Mouse (Mus musculus) right cerebral cortex, postnatal 4 days (tissue): ENCODE data around the gene Pou5f1.
A peak's percentile ranks its signal among the peaks of the same experiment; 100 is the strongest.

Source experiments
- DNase-seq: peaks from one replicate; pipeline ENCODE4 v3.0.0-alpha.2; 2022

The Pou5f1 gene

DNA sequence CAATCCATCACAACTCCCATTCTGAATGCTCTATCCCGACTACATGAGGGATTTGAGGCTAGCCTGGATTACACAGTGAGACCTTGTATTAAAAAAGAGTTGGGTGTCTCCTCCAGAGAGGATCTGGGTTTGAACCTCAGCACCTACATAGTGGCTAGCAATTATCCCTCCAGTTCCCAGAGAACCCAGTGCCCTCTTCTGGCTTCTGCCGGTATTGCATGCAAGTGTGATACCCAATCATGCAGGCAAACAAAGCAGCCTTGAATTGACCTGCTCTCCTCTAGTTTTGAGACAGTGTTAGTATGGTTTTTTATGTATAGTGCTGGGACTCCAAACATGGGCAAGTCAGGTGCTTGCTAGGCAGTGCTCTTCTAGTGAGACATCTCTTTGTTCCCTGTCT, 8.1 kb downstream of the Pou5f1 start:
- DNase-seq, result peak; percentile 76

DNA sequence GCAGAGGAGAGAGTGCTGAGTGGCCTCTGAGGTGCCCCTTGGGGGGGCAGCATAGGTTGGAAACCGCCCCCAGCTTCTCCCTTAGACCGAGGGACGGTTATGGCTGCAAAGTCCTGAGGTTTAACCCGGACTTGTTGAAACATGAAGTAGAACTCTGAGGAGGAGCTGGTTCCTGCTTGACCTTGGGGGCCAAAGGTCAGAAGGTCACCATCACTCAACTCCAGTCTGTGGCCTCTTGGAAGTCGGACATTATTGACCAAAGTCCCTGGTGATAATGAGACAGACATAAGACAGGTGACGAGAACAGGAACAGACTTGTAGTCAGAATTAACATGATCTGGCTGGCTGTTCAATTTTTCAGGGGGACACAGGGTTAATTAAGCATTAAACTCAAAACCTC, 8.9 kb downstream of the Pou5f1 start:
- no peak for DNase-seq

DNA sequence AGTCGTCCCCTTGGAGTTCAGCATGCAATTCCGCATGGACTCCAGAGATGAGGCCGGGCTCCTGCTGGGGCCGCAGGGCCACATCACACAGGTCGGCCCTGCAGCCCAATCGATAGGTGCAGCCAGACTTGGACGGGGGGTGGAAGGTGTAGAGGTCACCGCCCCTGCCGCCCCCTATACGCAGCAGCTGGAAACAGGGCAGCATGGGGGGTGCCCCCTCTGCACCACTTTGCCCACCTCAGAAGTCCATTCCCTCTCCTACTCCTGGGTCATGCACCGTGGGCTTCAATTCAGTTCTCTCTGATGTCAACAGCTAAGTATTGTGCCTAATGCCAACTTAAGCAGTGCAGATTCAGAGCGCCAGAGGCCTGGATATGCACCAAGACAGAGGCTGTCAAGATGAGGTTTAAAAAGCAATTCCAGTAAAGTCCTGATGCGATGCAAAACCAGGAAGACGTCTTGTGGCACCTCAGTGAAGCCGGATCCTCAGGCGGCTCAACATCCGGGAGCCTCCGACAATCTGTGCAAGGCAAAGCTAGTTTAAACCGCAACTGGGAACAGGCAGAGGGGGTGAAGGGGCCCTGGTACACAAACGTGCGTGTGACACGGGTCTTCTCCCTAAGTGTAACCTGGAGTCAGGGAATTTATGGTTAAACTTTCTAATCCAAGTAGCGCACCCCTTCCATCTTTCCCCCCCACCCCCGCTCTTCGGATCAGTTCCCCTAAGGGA, 10.3 kb downstream of the Pou5f1 start:
- DNase-seq, result no peak

DNA sequence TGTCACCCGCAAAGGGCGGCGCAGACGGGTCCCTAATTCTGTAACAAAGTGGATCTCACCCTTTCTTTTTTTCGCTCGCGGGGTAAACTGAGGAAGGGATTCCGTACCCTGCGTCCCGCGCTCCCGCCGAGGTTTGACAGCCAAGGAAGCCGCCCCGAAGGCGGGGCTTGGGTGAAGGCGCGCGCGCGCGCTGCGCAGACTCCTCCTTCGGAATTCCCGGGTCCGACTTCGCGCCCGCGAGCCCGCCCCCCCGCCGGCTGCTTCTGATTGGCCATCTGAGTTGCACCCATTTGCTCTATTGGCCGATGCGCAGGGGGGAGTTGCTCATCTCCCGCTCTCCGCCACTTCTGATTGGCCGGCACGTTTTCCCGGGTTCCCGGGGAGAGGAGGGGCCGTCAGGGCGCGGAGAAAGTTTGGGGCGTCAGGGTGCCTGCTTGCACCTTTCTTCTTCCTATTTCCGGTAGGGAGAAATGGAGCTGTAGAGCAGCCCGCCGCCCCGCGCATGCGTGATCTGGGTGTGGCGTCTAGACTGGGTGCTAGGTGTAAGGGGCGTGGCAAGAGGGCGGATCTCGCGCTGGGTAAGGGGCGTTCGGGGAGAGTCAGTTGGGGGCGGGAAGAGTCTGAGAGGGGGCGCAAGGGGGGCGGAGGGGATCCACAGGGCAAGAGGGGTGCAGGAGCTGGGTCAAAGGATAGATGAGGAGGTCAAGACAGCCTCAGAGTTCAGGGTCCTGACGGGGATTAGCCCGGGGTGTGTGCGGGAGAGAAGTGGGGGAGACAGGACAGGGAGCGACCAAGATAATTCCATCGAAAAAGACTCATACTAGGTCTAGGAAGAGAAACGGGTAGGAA, 11.1 kb downstream of the Pou5f1 start, which contains the start of the genes Tcf19 and Cchcr1:
Tcf19 (minus strand) TSS at position 173 of the 849 bp plus-strand sequence.
Cchcr1 (plus strand) TSS at position 449 of the 849 bp plus-strand sequence.
- peak; percentile 96 for DNase-seq

DNA sequence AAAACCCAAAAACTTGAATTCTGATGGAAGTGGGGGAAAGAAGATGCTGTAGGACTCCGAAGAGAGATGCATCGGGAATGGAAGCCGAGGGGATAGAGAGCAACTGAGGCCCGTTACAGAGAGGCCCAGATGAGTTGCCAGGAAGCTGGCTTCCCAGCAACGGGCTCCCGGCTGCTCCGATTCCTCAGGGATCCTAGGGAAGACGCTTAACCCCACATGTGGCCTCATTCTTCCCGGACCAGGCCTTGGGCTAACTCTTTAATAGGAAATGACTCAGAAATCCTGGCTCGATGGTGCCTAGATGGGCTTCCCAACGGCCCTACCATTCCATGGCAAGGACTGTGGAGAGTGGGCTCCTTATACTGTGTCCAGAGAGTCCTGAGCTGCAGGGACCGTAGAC, 11.7 kb downstream of the Pou5f1 start:
- DNase-seq, result no peak

DNA sequence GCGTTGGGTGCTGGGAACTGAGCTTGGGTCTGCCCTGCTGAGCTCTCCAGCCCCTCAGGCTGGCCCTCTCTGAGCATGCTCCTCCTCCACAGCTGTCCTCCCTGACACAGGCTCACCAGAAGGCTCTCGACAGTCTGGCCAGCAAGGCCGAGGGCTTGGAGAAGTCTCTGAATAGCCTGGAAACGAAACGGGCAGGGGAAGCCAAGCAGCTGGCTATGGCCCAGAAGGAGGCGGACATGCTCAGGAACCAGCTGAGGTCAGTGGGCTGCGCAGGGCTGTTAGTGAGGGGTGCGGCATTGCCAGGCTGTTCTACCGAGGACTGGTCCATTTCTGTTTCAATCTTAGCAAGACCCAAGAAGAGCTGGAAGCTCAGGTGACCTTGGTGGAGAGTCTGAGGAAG, 18.5 kb downstream of the Pou5f1 start:
- DNase-seq, result no peak

DNA sequence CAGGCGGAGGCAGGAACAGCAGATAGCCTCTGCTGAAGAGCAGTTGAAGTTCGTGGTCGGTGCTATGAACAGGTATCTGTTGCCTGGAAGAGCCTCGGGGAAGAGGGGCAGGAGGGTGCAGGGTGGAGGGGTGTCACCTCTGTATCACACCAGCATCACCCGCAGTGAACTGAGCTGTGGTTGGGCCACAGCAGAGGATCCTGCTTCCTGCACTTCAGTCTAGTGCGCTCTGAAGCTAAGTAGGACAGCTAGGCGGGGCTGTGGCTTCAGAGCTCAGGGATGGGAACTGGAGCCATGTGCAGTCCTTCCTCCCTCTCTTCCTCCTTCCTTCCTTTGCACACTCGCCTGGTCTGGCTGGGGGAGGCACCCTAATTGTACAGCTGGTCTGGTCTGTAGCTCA, 20.8 kb downstream of the Pou5f1 start:
- DNase-seq, result no peak

DNA sequence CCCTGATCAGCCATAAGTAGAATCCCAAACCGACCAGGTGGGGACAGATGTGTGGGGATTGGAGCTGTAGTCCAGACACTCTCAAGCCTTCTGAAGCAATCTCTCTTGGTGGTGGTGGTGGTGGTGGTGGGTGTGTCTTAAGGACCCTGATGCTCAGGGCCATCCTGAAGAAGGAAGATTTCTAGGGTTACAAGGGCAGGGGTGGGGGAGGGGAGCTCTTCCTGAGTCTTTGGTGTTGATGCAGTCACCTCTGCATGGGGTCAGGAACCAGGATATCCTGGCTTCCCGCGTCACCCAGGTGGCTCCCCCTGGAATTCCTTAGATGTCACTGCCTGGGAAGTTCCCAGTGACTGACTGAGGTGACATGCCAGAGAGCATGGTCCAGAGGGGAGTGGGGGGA, 26.5 kb downstream of the Pou5f1 start:
- no peak for DNase-seq

DNA sequence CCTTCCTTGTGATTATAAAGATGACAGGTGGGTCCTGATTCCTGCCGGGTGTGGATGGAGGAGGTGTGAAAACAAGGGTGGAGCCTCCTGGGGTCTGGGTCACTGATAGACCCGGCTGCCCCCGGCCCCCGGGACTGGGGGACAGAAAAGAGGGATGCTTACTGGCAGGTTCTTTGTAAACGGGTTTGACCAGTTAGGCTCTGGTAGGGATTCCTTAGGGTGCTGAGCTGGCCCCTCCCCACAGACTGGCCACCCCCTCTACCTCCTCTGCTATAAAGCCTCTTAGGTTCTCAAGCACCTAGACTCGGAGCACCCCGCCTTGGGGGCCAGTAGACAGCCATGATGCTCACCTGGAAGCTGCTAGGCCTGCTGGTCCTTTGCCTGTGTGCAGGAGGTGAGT, 27.1 kb downstream of the Pou5f1 start, which contains the start of gene Psors1c2:
Psors1c2 (plus strand) TSS at position 301 of the 400 bp plus-strand sequence.
- DNase-seq, result no peak

DNA sequence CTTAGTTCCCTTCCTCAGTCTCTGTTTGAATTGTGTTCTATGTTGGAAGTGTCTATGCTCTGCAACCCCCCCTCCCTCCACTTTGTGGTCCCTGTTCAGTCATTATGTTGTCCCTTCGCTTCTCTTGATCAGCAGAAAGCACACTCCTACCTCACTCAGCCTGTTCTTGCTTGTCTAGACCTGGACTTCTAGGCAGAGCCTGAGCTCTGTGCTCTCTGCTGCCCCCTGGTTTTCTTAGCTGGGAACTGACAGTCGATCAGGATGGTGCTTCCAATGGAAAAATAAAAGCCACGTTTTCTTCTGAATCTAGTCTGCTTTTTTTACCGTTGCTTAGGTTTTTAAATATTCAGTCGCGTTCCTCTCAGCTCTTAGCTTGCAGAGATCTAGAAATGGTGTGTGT, 28.5 kb downstream of the Pou5f1 start:
- peak; percentile 84 for DNase-seq

DNA sequence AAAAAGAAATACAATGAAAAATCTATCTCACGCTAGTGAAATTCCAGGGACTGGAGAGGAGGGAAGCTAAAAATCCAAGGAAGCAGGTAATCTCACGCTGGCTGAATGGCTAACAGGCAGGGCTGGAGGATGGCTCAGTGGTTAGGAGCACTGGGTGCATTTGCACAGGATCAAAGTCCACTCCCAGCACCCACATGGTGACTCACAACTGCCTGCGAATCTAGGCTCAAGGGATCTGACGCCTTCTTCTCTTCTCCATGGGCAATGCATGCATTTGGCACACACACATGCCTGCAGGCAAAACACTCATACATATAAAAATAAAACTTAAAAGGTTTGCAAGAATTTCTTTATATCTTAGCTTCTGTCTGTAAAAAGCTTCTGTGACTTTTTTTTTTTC, 31.6 kb downstream of the Pou5f1 start:
- no peak for DNase-seq

DNA sequence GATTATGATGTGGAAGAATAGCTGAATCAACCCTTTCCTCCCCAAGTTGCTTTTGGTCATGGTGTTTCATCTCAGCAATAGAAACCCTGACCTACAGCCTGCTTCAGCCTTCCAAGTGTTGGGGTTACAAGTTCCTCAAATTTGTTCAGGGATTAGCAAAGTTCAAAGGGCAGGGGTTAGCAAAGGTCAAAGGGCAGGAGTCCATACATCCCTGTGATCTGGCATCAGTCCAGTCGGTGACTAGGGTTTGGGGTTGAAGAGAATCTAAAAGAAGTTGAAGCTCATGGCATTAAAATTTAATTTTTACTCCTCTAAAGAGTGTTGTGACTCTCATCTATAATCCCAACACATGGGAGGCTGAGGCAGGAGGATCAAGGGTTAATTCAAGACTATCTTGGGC, 32.7 kb downstream of the Pou5f1 start:
- DNase-seq, result no peak

DNA sequence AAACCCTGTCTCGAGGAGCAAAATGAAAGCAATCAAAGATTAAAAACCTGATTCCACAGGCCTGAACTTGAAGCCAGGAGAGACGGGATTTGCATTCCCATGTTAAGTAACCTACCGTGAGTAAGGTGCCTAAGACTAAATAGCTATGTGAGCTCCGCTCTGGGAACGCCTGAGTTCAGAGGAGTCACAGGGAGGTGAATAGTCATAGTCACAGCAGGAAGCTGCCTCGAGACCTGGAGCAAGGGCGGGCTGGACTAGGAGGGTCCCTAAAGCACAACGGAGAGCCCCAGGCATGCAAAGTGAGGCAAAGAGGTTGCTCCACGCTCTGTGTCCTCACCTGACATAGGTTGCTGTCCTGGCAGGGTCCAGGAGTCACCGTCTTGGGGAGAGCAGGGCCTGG, 33.7 kb downstream of the Pou5f1 start:
- DNase-seq, result no peak

DNA sequence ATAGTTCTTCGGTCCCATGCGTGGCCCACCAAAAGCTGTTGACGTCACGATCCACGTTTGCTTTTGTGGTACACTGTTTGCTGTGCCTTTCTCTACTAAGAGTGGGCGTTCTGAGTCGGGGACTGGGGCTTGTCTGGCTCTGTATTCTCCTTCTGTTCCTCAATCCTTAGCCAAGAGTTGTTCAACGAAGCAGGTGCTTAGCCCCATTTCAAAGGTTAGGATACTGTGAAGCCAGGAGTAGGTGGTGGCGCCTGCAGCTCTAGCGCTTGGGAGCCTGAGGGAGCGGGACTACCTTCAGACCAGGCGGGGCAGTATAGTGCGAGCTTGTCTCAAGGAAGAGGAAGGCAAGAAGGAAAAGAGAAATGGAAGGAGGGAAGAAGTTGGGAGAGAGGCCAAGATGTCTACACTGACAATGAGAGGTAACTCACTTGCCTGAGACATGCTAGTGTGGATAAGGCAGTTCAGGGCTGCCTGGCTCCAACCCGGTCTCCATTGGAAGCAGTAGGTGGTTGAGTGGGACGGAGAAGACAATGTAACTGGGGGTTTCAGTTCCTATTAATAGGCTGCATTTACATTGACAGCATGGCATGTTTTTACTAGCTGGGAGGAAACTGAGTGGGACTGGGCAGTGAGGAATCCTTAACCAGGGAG, 37.1 kb downstream of the Pou5f1 start:
- DNase-seq, result no peak

DNA sequence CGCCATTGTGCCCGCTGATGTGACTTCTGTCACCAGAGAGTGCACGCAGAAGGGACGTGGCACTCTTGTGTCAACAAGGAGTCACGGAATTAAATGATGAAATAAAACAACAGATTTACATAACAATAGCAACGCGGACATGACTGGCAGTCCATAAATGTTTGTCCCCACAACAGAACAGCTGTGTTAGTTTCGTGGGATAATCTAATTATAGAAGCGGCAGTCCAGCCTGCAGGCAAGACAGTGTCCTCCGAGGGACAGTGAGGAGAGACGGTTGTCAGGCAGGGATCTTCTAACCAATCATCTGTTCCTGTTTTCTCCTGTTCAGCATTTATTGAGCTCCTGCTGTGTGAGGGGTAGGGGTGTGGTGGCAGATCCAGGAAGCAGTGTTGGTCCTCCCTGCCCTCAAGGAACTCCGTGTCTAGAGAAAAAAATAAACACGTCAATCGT, 37.6 kb downstream of the Pou5f1 start:
- DNase-seq, result no peak

DNA sequence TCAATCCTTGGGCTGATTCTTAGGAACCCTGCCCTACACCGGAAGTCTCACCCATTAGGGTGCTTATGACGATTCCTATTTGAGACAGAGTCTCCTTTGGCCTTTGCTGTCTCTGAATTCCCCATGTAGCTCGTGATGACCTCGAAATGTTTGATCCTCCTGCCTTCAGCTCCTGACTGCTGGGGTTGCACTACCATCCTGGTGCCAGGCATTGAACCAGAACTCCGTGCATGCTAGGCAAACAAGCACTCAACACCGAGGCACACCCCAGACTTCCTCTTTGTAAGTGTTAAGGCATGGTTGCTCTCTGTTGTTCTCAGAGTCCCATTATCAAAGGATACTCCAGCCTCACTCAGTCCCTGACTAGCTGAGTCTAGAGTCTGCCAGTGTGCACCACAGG, 38.2 kb downstream of the Pou5f1 start:
- DNase-seq, result no peak

DNA sequence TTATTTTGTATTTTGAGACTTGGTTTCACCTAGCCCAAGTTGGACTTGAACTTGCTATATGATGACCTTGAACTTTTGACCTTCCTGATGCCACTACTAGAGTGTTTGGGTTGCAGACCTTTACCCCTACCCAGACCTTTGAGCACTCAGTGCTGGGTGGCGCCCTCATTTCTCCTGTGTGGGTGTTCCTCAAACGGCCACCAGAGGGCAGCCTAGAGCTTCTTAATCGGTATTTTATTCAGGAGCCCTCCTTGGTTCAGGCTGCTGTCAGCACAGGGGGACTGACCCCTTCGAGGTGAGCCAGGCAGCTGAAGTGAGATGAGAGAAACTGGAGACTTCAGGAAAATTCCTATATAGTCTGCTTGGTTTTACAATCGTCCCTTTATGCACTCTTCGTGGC, 38.9 kb downstream of the Pou5f1 start:
- DNase-seq, result peak; percentile 73

DNA sequence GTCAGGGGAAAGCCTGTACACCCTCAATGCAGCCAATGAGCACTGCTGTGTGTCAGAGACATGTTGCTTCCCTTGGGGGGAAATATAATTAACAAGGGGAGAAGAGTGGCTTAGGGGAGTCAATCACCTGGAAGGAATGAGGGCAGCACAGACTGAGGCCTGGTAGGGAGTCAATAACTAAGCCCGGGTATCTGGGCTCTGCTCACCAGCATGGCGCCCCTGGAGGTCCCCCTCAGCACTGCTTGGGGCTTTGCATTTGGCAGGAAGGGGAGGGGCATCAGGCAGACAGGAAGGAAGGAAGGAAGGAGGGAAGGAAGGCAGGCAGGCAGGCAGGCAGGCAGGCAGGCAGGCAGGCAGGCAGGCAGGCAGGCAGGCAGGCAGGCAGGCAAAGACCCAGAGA, 41.6 kb downstream of the Pou5f1 start:
- no peak for DNase-seq

DNA sequence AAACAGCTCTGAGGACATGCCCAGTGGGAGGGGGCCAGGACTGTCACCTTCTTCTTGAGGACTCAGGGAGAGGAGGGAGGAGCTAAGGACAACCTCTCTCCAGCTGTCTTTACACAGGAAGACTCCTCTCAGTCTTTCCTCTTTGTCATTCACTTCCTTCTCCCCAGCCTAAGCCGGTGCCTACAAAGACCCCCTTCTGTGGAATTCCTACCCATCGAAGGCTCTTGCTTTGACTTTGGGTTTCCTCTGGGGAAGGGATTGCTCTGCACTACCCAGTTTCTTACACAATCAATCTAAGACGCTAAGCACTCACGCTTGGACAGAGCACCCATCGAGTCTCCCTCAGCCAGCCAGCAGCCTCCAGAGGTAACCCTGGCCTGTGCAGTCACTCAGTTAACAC, 42.8 kb downstream of the Pou5f1 start:
- DNase-seq, result no peak

DNA sequence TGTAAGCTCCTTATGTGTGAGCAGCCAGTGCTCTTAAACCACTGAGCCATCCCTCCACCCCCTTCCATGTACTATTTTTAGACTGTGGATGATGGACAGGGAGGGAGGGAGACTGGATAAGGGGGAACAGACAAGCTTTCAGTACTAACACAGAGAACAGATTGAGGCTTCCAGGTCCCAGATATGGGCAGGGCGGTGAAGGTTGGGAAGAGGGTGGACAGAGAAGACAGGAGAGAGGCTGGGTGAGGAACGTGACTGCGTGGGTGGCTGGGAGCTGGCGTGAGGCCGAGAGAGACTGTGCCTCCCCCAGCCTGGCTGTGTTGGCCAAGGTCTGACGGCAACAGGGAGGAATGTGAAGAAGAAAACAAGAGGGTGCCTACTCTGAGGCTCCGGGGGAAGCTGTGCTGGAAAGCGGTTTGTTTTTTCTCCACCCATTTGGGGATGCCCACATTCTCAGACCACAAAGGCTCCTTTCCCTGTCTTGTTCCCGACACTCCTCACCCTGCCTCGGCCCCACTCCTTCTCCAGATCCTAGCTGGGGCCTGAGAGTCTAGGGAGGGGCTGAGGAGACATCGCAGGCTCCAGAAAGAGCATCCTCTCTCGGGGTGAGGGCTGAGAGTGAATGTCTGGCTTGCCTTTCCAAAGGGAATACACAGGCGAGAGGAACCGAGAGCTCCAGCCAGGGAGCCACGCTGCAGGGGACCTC, 43.8 kb downstream of the Pou5f1 start:
- peak; percentile 70 for DNase-seq

DNA sequence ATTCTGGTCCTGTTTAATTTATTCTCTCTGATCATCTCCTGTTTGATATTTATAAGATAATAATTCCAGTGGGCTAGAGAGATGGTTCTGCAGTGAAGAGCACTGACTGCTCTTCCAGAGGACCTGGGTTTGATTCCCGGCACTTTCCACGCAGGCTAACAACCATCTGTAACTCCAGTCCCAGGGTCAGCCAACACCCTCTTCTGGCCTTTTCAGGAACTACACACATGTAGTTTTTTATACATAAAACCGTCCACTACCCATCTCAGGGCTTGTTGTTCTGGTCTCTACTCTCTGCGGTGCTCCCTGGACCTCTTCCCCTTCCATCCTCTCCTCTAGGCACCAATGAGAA, 44.3 kb downstream of the Pou5f1 start:
- DNase-seq, result no peak

DNA sequence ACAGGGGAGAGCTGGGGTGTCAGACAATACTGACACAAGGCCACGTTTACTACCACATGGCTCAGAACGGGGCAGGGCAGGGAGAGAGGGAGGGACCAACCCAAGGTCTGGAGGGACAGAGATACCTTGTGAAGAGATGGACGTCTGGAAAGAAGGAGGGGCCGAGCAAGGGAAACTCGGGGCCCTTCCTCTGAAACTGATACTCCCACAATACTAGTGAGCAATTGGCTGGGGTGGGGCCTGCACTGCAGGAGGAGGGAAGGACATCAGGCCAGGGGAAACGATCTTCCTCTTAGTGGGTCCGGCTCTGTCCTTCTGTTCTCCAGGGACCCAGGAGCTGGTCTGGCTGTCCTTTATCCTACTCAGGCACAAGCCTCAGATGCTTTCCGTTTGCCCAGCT, 45.1 kb downstream of the Pou5f1 start:
- DNase-seq, result no peak

DNA sequence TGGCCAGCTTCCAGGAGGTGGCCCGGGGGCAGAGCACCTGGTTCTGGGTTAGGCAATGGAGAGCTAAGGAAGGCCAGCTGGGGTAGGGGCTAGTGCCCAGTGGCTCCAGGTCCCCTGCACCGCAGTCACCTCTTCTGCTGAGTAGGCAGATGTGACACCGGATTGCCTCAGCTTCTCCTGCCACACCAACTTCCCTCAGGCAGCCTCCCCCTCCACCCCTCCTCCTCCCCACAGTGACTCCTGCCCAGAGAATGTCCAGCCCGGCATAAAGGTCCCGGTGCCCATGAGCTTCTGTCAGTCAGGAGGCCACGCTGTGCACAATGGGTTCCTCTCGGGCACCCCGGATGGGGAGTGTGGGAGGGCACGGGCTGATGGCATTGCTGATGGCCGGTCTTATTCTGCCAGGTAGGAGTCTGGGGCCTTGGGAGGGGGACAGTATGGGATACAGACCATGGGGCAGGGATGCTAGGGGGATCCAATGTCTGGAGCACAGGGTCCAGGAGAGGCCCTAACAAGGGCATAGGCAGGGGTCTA, 46.1 kb downstream of the Pou5f1 start, which contains the start of gene Cdsn:
Cdsn (plus strand) TSS at position 248 of the 534 bp plus-strand sequence.
- no peak for DNase-seq
